21 mouse cellular contexts compared by ENCODE assay signal in the genomic region with DNA sequence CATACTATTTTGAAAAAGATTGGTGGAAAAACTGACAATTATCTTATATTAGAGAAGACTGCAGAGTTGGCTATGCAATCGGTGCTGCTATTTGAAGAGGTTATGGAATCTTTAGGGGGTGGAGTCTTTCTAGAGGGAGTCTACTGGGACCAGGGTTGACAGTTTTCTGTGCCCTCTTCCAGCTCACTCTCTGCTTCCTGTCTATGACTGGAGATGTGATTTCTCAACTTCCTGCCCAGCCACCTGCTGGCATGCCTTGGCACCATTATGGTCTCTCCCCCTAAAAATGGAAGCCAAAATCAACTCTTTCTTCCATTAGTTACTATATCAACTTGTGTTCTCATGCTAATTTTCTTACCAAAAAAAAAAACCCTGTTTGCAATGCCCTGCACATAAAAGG.
"Had no signal": no experiment of that assay in that cellular context is flagged by ENCODE, and none has a peak within 500 bp of the region (broad histone marks: within the 10 kb centered on the region; RNA-seq: fewer than 3 reads in every experiment).

No protein-coding gene starts in this region.

- ATAC-seq: liver, postnatal 0 days; lung, postnatal 0 days; midbrain, embryonic 13.5 days; midbrain, embryonic 15.5 days had no signal

- H3K4me1 ChIP-seq: lung, embryonic 15.5 days; midbrain, embryonic 13.5 days; midbrain, embryonic 15.5 days; neural tube, embryonic 13.5 days; neural tube, embryonic 15.5 days had no signal

- H3K27ac ChIP-seq: lung, embryonic 15.5 days; macrophage; midbrain, embryonic 13.5 days; midbrain, embryonic 15.5 days; neural tube, embryonic 13.5 days; neural tube, embryonic 15.5 days had no signal

- H3K9me3 ChIP-seq: lung, embryonic 15.5 days; megakaryocyte, embryonic 14.5 days; midbrain, embryonic 13.5 days; midbrain, embryonic 15.5 days; neural tube, embryonic 13.5 days; neural tube, embryonic 15.5 days had no signal

- H3K36me3 ChIP-seq: lung, embryonic 15.5 days; midbrain, embryonic 13.5 days; midbrain, embryonic 15.5 days; neural tube, embryonic 13.5 days; neural tube, embryonic 15.5 days had no signal

- DNase-seq: liver, postnatal 0 days; lung, adult 2 months; lung, postnatal 14 days; lung, postnatal 36 days; retina, postnatal 1 day; right cerebral cortex, adult 18-20 months; right cerebral cortex, postnatal 25 days; right cerebral cortex, postnatal 4 days; spleen, adult 18-20 months; thymus, adult 18-20 months; thymus, postnatal 14 days; thymus, postnatal 36 days had no signal

- H3K27me3 ChIP-seq: lung, embryonic 15.5 days; megakaryocyte, embryonic 14.5 days; midbrain, embryonic 13.5 days; midbrain, embryonic 15.5 days; neural tube, embryonic 13.5 days; neural tube, embryonic 15.5 days had no signal

- H3K4me3 ChIP-seq: lung, embryonic 15.5 days; megakaryocyte, embryonic 14.5 days; midbrain, embryonic 13.5 days; midbrain, embryonic 15.5 days; myocyte; neural tube, embryonic 13.5 days; neural tube, embryonic 15.5 days had no signal
